Mouse (Mus musculus) urinary bladder, adult 18-20 months (tissue): ENCODE measurements at regions not wholly inside any gene's neighbourhood (a gene's known extent, or its start where the extent isn't known, plus 50 kb on each side); places are given as distances from the start of the nearest gene placed in this dataset.

Experiments
- DNase-seq, 2 experiments: peaks; one replicate each; pipeline ENCODE4 v3.0.0; 2022; ENCODE audit warnings: low spot score in 2 of 2, mixed read lengths in 2 of 2

DNA sequence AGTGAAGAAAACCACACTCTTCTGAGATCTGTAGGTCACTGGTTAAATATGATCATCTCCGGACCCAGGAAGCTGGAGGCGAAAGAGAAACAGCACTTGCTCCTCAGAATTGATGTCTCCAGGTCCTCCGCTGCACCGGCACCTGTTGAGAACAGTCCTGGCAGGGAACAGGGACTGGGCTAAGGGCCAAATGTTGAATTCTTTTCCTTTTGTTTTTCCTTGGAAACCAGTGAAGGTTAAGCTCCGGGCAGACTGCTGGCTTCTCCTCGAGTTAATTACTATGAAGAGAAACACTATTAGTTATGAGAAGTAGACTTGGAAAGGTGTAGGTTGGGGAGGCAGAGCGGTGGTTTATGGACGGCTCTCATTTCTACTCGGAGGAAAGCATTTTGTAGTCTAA, 242.7 kb downstream of the Rngtt start:
- no peak for DNase-seq

DNA sequence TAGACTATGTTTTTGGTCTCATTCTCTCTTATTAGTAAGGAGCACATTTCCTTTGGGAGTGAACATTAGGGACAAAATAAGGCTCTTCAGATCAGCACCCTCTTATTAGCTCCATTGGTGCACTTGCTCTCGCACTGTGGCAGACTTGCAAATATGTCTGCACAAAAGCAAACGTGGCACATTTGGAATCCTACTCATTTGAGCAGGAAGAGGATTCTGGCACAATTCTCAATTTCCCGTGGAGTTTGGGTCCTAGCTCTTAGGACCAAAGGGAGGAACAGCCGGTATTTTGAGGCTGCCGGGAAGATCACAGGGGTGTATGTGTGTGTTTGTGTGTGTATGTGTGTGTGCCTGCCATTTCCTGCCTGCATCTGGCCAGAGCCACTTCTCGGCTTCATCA, 244.5 kb downstream of the Rngtt start:
- no peak for DNase-seq

DNA sequence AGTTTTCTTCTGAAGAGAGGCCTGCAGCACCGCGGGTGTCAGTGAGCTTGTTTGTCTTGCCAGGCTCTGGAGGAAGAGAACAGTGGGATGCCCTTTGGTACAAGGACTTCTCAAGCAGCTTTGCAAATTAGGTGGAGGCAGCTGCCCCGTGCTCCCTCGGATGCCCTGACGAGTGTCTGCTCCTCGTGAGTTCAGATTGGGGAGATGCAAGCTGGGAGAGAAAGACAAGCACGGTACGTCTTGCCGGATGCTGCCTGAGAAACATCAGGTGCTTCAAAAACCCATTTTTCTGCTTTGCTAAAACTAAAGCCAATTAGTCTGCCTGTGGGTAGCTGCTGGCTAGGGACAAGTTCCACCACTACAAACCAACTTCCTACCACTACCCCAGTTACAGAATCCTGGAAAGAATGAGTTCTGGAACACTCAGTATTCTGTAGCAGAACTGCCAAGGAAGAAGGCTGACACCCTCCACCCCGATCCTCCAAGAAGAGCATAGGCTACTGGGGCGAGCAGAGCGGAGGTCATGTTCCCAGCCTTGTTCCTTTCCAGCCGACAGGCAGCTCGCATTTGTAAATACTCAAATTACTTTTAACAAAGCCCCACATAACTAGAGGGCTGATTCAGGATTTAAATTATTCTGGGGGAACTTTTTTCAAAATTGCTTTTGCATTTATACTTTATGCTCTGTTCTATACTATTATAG, 245.3 kb downstream of the Rngtt start:
- no peak for DNase-seq

DNA sequence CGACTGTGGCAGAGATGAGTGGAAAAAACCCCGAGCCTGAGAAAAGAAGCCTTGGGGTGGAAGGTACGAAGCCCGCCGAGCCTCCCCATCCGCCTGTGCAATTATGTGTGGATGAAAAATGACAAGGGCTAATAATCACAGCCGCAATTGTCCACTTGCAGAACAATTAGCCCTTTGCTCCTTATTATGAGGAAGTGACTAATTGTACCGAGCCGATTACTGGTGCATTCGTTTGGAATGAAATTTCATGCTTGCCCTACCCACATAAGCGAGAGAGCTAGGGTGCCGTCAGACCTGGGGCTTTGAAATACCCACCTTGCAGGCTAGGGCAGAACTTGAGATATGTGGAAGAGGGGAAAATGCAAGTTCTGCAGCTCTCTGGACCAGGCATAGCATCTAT, 245.9 kb downstream of the Rngtt start:
- DNase-seq = no peak

DNA sequence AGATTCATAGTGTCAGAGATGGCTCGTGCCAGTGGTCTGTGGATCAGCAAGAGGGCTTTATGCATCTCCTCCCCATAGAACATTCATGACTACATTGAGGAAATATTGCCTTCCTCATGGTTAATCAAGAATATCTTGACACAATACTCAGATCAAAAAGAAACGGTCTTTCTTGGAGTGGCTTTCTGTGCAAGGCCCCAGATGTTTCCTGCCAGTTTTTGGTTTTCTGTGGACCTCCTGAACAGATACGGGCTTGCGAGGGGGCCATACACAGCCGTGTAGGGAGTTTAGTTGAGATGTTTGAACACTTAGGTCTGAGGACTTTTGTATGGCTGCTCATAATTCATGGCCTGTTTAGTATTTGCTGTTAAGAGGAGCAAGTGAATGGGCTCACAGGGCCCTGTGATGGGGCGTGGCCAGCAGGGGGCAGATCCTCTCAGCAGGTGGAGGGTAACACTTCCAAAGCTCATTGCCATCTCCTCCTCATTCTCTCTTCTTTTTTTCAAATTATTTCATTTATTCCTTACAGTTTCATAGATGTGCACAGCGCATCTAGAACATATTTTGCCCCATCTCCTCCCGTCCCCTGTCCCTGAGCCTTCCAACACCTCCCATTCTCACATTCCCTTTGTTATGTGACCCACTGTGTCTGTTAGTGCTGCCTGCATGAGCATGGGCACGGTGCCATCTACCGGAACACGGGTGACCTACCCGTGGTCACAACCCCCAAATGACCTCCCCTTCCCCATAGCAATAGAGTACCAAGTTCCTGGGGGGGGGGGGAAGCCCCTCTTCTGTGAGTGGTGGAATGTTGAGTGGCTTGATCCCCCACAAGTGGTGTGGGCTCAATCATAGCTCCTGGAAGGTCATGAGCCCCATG, 246.8 kb downstream of the Rngtt start:
- DNase-seq = no peak

DNA sequence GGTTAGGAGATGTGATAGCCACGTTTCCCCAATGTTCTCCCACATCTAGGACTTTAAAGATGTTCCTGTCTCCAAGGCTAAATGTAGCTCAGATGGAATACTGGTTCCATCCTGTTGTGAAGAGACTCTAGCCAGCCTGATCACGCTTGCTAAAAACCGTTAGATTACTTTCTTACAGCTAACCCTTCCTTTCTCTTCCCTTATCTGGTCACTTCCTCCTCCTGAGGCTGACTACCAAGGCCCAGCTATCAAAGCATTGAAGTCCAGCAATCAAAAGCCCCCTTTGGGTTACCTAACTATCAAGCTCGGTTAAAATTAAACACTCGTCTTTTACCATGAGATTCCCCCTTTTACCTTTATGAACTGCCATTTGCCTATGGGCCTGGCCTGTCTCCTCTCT, 260.2 kb downstream of the Rngtt start:
- DNase-seq = no peak

DNA sequence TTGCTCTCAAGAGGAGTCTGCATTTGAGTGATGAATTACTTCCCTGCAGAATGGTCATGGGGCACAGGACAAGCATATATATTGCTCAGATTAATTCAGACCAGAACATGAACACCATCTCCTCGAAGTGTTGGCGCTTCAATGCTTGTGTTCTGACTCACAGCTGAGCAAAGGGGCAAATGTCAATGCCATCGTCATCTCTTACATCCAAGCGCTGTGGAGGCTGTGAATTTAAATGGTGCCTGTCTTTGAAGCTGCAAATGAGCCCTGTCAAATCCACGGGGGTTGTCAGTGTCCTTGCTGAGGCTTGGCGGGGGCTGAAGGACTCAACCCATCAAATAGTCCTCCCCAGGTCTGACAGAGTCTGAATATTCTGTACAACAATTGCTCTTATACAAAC, 261.2 kb downstream of the Rngtt start:
- no peak for DNase-seq

DNA sequence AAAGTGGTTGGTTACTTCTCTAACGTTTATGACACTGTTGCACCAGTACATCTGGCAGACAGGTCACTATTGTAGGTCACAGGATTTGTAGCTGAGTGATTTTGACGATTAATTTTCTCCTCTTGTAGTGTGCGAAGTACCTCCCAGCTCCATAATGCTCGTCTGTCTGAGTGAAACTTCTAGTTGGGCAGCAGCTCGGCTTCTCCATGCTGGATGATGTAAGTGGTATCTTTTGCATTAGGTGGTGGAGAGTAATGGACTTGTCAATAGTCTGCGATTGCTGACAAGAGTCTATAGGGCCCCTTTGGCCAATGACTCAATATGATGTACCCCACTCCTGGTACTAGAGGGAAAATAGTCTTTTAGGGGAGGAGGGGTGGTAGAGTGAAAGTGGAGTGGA, 267.5 kb downstream of the Rngtt start:
- DNase-seq = no peak

DNA sequence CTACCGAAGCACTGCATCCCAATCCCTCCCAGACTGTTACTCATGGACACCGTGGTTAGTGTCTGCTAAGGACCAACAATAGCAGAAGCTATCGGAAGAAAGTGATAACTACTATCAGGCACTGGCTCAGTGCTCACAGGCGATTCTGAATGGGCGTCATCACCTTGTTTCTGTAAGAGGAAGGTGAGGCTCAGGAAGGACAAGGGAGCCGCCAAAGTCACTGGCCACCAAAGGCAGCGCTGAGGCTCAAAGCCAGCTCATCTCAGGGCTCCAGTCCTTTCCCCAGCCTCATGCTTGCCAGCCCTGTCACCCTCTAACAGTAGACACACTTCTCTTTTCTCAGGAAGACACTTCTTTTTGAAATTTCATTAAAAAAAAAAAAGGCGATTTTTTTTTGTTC, 270.4 kb downstream of the Rngtt start:
- DNase-seq = no peak

DNA sequence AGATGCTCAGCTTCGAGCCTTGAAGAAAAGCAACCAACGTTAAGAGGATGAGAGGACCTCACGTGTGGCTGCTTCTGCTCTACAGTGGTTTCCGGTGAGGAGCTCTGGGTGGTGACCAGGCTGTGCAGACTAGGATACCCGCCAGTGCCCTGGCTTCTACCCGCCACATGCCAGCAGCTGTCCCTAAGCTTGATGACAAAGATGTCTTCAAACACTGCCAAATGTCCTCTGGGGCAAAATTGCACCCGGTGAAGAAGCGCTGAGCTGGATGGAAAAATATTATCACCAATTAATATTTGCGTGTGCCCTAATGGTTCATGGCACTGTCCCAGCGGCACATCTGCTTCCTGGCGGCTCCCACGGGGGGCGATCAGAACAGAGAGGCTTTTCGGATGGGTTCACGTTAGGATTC, 271.1 kb downstream of the Rngtt start:
- DNase-seq = no peak

DNA sequence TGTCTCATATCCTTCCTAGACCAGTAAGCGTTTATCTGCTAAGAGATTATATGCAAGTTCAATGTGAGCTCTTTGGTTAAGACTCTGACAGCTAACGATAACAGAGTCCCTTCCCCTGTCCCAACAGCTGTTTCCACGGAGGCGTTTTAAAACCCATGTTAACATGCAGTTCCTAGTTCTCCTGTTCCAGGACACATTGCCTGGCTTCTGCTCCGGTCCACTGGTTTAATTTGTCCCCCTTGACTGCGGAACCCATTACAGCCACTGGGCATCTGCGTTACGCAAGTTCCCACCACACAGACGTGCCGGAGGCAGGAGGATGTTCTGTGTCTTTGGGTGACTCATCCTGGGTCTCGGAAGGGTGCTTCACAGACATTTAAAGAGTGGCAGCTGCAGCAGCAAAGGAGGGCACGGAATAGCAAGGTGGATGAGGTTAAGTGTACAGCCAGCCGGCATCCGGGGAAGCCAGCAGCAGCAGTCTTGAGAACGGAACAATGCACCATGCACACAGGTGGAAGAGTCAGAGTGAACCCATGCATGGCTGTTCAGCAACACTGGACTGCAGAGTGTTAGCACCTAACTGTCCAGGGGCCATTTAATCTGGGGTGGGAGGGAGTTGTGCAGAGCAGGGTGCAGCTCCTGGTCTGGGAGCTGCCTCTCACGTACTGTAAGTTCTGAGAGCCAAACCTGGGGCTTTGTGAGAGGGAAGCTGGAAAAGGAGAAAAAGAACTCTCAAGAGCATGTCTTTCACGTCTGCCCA, 271.8 kb downstream of the Rngtt start:
- DNase-seq = no peak

DNA sequence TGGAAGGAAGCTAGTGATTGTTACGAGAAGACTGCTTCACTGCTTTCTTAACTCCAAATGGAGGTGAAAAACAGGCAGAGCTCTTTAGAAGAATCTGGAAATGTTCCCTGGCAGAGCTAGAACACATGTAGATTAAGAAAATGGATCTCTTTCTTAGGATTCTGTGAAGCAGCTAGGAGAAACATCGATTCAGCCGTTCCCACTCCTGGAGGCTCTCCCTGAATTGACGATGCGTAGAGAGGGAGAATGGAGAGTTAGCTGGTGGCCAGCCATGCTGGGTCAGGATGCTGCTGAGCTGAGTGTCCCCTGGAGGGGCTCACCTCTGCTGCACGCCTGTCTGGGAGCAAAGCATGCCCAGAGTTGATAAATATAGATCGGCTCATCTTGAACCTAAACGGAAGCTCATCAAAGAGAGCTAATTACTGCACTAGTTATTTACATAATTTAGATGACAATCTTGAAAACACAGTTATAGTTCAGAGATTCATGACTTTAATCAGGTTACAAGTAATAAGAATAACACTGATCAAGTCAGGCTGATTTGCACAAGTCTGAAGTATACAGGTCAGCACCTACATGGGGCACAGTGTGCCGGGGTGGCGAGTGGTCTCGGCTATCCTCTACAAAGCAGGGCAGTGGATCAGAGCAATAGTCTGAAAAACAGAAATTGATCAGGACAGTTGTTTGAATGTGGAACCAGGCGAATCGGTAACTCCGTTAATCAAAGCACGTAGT, 273.0 kb downstream of the Rngtt start:
- no peak for DNase-seq

DNA sequence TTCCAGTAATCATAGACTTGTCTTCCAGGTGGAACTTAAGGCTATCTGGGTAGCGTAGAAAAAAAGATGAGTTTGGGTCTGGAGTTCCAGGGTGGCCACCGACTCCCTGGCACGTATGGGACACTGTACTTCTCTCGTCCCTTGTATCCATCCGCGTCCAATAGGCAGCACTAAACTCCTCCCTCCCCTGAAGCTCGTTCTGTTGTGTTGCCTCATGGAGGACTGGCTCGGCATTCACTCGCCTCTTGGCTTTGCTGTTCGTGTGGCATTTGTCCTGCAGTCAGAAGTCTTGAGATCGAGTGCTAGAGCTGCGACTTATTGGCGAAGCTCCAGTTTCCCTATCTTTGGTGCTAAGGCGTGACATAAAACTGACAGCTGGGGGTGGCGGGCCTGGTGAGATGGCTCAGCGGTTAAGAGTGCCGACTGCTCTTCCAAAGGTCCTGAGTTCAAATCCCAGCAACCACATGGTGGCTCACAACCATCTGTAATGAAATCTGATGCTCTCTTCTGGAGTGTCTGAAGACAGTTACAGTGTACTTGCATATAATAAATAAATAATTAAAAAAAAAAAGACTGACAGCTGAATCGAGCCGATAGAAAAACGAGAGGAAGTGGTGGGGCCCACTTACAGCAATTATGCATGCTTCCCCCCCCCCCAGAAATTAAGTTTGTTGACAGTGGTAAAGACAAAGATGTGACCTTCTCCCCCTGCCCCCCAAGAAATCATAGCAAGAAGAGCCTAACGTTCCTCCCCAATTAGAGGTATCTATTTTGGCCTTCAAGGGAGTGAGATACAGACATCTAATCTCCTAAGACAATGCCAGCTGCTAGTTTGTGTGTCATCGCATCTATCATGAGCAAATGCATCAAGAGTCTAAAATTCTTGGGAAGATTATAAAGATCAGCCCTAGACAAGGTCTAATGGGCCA, 274.1 kb downstream of the Rngtt start:
- DNase-seq = no peak

DNA sequence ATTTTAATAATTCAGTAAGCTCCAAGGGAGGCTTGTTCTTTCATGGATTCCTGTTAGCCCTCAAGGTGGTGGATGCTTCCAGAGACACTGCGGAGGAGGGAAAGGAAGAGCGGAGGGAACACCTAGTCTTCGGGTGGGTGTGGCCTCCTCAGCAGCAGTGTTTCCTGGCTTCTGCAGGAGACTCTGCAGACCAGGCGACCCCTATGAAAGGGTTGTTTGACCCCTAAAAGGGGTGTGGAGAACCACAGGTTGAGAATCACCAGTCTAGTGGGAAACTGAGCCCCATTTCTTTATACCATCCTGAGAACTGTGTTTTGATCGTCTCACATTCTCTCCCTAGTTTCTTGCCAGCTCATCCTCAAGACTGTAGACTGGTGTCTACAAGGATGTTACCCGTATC, 275.7 kb downstream of the Rngtt start:
- DNase-seq = no peak

DNA sequence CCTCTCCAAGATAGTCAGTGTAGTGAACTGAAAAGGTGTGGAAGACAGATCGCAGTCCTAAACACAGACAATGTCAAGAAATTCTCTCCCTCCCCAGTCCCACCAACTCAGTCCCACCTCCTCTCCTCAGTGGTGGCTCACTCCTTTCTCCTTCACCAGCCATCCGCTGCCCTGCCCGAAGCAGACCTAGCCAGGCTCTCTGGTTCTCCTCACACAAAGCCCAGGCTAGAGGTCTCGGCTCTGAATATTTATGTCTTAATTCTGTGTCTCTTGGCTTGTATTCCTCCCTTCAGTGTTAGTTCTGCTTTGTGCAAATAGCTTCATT, 276.1 kb downstream of the Rngtt start:
- DNase-seq = no peak

DNA sequence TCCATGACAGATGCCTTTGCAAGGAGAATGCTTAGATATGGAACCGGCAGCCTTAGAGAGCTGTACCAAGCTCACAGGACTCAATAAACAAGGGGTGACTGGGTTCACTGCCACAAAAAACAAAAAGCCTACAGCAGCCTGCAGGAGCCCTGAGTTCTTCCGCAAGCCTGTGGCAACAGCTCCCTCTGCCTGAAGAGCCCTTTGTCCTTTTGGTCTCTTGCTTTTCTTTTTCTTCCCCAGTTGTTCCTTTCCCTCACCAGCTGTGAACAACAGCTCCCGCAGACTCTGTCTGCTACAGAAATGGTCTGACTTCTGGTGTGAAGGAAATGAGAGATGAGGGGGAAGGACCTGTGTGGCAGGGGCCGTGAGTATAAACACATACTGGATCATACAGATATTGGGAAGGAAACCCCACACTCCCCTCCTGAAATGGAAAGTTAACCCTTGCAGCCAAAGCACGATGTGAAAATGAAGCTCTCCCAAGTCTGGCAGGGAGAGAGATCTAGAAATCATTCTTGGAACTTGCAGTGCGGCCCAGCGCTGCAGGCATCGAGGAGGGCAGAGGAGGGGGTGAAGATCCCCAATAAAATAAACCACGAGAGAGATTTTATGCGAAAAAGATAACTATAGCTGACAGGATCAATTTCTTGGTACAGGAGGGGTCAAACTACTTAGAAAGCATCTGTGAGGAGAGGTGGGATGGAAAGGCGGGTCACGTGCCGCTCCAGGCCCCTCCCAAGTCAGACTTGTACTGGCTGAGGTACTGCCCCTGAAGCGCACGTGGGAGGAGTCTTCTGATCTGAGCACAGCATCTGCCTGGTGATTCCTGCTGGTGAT, 276.7 kb downstream of the Rngtt start:
- DNase-seq = peak in 1 of 2 experiments; percentile 16

DNA sequence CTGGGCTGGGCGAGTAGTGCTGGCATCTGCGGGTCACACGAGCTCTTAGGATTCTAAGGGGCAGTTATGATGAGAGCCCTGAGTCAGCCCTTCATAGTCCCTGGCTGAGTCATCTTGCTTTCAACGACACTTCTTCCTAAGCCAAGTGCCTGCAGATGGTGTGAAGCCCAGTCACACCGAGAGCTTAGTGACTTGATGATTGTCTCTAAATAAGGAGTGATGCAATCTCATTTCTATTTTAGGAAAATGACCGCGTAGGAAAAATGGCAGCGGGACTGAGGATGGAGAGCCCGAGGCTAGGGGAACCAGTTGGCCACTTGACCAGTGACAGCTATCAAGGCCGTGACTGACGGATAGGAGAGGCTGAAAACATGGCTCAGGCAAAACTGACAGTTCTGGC, 277.6 kb downstream of the Rngtt start:
- no peak for DNase-seq

DNA sequence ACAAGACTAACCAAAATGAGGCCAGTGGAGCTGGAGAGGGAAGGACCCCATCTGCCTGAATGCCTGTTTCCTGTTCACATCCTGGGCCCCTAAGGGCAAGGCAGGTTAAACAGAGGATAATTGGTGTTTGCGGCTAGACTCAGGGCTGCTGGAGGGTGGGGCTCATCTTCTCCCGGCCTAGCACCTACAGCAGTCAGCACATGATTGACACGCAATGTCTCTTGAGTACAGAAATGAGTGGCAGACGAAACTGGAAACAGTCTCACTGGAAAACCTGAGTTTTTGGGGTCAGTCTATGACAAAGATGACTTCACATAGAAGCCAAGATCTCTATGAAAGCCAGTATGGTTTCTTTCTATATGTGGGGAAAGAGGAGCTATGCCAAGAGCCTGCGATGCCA, 278.0 kb downstream of the Rngtt start:
- no peak for DNase-seq

DNA sequence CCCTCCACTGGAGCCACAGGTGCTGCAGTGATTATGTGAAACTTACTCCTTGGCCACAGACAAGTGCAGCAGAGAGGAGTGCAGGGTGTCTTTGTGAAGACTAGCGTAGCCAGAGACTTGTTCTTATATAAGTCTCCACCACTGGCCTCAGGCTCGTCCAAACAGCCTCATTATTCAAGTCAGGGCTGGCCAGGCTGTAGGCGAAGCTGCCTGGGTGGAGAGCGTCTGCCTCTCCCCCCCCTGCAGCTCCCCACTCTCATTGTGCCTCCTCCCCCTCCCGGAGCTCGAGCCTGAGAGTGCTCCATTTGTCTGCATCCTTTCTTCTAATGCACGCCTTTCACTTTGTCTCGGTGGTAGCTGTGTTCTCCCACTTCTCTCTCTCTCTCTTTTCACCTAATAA, 279.1 kb downstream of the Rngtt start:
- DNase-seq = no peak
